Mouse (Mus musculus): ENCODE results near the gene Oxt.
"Not testable (repeated sequence)": the region's sequence is repeated elsewhere in the genome, so short reads cannot be mapped to it uniquely, and the experiment has no call there.

The Oxt gene

DNA sequence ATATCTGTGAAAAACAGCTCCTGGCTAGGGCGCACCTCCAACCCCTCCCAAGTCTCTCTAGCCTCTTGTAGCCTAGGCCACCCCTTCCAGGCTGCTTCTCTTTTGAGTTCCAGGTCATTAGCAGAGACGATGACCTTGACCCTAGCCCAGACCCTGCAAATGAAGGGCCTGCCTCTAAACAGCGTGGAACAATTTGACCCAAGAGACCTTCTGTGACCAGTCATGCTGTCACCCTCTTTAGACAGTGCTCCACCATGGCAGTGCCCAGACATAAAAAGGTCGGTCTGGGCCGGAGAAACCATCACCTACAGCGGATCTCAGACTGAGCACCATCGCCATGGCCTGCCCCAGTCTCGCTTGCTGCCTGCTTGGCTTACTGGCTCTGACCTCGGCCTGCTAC, at the start of gene Oxt:
Gene Oxt, plus strand, starts transcription at position 301 of the 400 bp plus-strand sequence.
- ATAC-seq (ENCODE audit: insufficient number of reproducible peaks, low FRiP score, low TSS enrichment) = no peak

DNA sequence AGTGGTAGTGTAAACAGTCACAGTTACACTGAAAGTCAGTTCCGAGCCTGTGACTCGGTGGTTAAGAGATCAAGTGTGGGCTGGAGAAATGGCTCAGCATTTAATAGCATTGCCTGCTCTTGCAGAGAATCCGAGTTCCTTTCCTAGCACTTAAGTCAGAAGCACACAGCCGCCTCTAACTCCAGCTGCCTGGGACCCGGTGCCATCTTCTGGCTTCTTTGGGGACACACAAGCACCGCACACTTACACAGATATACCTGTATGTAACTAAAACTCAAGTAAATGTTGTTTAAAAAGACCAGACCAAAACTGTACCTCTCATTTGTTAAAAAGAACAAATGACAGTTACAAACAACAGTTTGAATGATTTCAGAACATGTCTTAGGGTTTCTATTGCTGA, 47.5 kb upstream of the Oxt start:
- ATAC-seq (ENCODE audit: insufficient number of reproducible peaks, low FRiP score, low TSS enrichment) = no peak

DNA sequence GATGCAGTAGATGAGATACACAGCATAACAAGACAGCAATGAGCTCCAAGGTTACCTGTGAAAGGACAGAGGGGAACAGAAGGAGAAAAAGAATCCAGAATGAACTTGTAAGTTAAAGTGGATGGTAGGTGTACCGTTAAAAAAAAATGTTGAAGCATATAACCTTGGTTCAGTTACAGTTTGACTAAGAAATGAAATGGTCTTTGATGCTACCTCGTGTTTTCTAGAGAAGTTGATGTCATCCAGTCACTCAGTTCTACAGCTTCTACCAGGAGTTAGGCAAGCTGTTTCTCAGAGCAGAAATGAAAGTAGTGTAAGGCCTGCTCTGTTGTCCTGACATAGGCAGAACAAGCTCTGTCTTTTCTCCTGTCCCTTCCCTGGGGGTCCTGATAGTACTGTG, 46.7 kb upstream of the Oxt start:
- ATAC-seq (ENCODE audit: insufficient number of reproducible peaks, low FRiP score, low TSS enrichment) = no peak

DNA sequence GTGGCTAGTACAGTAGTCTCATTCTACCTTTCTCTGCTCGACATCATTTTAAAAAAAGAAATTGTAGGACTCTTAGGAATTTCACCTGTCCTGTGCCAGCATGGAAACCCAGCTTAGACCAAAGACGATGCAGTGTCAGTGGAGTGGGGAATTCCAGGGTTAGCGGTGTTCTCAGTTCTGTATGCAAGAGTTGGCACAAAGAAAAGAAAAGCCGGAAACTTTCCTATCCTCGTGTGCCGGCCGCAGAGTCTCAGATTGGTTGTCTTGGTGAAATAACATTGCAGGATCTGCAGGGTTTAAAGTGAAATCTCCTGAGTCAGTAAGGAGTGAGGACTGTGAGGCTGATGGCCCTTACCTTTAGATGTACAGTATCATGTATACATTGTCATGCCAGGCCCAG, 46.0 kb upstream of the Oxt start:
- no peak for ATAC-seq (ENCODE audit: insufficient number of reproducible peaks, low FRiP score, low TSS enrichment)

DNA sequence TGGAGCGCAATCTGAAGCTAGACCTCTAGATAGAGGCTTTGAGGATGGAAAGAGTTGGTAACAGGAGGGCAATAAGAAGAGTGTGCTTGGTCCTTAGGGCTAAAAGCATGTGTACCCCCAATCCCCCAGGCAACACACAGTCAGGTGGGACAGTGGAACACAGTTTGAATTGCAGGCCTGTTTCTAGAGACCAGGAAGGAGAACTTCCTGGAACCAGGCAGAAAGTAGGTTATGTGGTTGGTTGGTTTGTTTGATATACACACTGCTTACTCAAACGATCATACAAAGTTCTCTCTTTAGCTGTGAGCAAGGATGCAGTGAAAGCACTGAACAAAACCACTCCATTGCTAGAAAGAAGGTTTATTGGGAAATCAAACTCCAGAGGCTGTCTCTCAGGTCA, 43.8 kb upstream of the Oxt start:
- no peak for ATAC-seq (ENCODE audit: insufficient number of reproducible peaks, low FRiP score, low TSS enrichment)

DNA sequence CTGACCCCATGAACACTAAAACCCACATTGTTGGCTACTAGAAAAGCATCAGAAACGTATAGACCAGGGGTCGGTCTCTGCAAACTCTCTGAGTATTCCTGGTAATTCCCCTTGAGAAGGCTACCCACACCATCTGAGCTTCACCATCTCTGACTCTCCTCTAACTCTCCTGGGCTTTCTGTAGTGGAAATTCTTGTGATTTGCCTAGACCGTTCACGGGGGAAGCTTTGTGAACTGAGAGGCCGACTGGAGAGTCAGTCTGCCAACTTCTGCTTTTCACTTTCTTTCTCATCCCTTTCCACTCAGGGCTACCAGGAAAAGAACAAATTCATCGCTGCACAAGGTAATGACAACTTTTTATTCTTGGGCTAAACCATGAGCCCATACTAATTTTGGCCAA, 41.0 kb upstream of the Oxt start:
- ATAC-seq (ENCODE audit: insufficient number of reproducible peaks, low FRiP score, low TSS enrichment) = no peak

DNA sequence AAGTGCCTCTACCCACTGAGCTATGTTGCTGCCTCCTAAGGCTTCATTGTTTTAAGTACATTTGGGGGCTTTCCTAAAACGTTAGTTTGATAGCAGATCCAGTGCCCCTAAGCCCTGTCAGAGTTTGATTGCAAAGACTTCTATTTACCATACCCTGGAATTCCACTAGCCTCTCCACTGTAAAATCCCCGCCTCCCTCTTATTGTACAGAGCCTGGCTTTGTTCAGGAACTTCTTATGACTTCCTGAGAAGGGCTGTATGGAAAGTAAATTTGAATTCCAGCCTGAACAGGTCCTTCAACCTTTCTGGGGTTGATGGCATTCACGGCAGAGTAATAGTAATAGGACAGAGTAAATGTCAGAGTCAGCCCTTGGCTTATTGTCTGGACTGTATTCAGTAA, 39.1 kb upstream of the Oxt start:
- no peak for ATAC-seq (ENCODE audit: insufficient number of reproducible peaks, low FRiP score, low TSS enrichment)

DNA sequence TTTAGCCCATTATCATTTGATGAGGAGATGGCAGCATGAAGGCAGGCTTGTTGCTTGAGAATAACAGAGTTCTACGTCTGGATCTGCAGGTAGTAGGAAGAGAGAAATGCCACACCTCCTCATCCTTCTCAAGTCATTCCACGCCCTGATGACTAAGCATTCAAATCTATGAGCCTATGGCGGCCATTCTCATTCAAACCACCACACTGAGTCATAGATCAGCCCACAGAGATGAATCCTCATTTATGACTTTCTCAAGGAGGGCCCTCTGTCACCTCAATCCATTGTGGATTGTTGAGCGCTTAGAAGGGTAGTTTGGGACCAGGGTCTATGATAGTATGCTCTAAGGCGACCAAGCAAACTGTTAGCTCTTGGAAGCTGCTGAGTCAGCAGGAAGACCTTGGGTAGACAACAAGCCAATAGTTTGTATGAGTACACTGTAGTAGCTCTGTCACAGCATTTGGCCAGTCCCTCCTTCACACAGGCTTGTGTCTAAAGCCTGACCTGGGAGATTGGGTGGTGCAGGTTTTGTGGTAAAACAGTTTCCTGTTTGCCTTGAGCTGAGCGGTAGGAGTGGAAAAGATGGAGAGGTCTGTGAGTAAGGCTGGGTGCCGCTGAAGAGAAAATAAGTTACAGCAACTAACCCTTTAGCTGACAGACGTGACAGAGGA, 37.0 kb upstream of the Oxt start:
- ATAC-seq (ENCODE audit: insufficient number of reproducible peaks, low FRiP score, low TSS enrichment) = no peak

DNA sequence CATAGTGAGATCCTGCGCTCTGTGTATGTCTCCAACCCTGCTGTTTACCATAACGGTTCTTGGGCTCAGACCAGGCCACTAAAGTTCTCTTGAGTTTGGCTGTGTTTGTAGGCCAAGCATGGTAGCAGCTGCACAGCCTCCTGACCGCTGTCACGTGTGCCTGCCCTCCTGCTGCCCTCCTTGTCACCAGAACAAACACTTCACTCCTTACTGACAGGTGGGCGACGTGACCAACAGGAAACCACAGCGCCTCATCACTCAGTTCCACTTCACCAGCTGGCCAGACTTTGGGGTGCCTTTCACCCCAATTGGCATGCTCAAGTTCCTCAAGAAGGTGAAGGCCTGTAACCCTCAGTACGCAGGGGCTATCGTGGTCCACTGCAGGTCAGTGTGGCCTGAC, 35.7 kb upstream of the Oxt start:
- no peak for ATAC-seq (ENCODE audit: insufficient number of reproducible peaks, low FRiP score, low TSS enrichment)

DNA sequence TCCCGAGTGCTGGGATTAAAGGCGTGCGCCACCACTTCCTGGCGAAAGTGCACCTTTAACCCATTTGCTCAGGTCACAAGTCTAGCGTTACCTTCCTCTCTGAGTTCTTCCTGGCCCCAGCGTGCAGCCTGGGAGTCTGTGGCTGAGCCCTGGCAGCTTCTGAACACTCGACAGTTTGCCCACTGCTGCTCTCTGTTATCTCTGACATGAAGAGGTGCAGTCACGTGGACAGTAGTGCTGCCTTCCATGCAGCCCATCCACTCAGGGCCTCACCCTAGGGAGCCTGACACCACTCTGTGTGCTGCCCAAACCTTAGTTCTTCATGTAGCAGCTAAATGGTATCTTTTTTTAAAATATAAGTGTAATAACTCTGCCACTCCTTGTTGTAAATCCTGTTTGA, 29.0 kb upstream of the Oxt start:
- no peak for ATAC-seq (ENCODE audit: insufficient number of reproducible peaks, low FRiP score, low TSS enrichment)

DNA sequence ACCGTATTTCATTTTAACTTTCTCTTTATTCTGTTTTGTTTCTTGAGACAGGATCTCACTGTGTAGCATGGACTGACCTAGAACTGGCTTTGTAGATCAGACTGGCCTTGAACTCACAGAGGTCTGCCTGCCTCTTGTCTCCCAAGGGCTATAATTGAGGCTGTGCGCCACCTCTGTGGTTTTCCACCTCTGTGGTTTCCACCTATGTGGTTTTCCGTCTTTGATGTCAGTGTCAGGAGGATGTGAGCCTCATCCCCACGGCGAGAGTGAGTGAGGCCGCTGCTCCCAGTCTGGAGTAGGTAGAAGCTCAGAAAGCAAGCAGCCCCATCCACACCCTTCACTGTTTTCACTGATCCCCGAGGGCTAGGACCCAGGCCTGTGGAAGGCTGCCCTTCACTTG, 21.1 kb upstream of the Oxt start:
- no peak for ATAC-seq (ENCODE audit: insufficient number of reproducible peaks, low FRiP score, low TSS enrichment)

DNA sequence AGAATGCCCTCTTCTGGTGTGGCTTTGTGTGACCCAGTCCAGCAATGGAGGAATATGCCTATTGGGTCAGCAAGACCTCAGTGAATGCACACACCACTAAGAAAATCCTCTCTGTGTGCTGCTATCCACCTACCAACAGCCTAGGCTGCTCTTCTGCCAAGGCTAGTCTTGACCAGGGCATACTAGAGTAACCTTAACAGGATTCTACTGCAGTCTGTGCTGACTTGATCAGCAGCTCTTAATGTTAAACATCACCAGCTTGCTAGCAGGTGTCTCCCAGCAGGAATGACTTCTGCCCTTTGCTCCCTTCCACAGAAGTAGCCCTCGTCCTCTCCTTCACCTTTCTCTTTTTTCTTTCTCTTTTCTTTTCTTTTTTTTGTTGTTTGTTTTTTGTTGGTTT, 19.7 kb upstream of the Oxt start:
- no peak for ATAC-seq (ENCODE audit: insufficient number of reproducible peaks, low FRiP score, low TSS enrichment)

DNA sequence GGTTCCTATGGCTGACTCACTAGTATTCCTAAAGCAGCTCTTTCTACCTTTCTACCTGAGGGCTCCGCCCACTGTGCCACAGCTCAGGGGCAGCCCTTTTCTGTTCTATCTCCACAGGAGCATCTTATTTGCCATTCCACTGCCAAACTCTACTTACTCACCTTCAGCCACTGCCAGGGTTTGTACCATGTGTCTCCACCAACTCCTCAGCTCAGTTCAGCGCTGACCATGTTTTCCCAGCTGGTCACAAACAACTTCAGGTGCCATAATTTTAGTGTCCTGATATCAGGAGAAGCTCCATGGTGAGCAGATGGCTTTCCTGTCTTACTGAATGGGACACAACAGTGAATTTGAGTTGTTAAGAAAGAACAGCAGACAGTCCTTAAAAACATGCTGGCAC, 18.5 kb upstream of the Oxt start:
- ATAC-seq (ENCODE audit: insufficient number of reproducible peaks, low FRiP score, low TSS enrichment) = no peak

DNA sequence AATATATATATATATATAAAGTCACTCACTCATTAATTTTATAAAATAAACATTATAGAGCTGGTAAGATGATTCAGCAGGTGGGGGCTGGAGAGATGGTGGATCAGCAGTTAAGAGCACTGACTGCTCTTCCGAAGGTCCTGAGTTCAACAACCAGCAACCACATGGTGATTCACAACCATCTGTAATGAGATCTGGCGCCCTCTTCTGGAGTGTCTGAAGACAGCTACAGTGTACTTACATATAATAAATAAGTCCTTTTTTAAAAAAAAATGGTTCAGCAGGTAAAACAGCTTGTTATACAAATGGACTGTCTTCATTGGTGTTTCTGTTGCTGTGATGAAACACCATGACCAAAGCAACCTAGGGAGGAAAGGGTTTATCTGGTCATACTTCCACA, 18.0 kb upstream of the Oxt start:
- ATAC-seq (ENCODE audit: insufficient number of reproducible peaks, low FRiP score, low TSS enrichment) = no peak

DNA sequence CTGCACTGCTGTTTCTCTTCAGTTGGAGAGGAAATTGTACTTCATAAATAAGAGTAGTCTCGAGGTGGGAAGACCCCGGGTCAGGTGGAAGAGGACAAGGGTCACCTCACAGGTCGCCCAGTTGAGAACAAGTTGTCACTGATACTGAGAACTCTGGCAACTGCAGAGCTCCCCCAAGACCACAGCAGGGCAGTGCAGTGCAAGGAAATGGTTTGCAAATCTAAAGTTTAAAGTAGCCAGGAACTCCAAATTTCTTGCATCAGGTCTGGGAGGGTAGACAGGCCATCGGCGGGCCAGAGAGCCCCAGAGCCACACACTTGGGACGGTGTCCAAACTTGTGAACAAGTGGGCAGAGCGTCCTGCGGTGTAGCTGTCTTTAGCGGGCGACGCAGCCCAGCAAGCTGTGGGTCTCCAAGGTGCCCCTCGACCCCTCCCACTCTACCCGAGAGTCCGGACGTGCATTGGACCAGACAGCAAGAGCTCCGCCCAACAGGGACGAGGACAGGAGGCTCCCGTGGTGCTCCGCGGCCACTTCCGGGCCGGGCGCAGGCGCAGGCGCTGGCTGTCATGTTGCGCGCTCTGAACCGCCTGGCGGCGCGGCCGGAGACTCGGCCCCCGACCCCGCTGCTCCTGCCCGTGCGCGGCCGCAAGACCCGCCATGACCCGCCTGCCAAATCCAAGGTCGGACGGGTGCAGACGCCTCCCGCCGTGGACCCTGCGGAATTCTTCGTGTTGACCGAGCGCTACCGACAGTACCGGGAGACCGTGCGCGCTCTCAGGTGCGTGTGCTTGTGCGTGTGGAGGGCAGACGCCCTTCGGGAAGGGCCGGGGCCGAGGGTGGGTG, 12.5 kb upstream of the Oxt start, which contains the start of gene Mrps26:
Gene Mrps26, plus strand, starts transcription at position 531 of the 844 bp plus-strand sequence.
- peak; percentile 95 for ATAC-seq (ENCODE audit: insufficient number of reproducible peaks, low FRiP score, low TSS enrichment)

DNA sequence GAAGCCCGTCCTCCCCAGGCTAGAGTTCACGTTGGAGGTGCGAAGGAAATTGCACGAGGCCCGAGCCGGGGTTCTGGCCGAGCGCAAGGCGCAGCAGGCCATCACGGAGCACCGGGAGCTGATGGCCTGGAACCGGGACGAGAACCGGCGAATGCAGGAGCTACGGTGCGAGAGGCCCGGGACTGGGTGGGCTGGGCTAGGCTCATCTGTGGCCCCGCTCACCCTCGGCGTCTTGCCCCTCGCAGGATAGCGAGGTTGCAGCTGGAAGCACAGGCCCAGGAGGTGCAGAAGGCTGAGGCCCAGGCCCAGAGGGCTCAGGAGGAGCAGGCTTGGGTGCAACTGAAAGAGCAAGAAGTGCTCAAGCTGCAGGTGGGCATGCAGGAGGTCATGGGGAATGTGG, 11.9 kb upstream of the Oxt start:
- peak; percentile 17 for ATAC-seq (ENCODE audit: insufficient number of reproducible peaks, low FRiP score, low TSS enrichment)

DNA sequence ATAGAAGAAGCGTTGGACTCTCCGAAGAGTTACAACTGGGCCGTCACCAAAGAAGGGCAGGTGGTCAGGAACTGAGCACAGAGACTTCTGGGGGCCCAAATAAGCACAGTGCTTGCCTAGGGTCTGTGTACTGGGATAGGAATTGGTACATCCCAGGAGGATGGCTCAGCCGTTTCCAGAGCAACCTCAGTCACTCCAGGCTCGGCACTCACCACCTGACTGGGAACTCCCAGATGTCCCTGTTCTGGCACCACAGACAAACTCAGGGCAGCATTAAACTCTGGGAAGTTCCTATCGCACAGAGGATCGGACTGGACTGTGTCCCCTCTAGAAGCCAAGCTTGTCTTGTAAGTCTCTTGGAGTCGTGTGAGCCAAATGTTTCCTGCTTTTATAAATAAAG, 11.0 kb upstream of the Oxt start:
- ATAC-seq (ENCODE audit: insufficient number of reproducible peaks, low FRiP score, low TSS enrichment) = no peak

DNA sequence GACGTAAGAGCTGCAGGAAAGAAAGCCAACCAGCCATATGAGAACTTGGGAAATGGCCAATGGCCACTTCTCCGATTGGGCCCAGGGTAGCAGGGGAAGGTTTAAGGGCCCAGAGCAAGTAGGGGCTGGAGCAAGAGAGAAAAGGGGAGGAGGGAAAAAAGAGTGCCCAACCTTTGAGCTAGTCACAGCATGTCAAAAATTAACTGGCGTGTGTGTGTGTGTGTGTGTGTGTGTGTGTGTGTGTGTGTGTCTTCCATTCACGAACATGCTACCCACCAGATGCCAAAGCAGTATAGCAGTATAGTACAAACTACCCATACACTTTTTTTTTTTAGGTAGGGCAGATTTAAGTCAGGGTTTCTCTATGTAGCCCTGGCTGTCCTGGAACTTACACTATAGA, 7.1 kb upstream of the Oxt start:
- ATAC-seq (ENCODE audit: insufficient number of reproducible peaks, low FRiP score, low TSS enrichment) = no peak

DNA sequence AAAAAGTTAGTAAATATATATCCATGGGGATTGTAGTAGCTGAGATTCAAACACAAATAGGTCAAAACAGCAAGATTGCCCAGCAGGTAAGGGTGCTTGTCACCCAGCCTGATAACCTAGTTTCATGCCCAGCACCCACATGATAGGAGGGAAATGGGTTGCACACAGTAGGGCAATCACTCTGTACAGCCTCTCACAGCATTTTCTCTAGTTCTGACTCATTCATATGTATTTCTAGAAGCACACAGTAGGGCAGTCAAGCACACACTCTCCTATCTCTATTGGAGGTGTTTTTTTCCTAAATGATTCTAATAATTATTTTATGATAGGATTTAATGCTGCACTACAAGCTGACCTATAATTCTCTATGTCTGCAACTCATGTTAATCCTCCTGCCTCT, 6.0 kb upstream of the Oxt start:
- no peak for ATAC-seq (ENCODE audit: insufficient number of reproducible peaks, low FRiP score, low TSS enrichment)

DNA sequence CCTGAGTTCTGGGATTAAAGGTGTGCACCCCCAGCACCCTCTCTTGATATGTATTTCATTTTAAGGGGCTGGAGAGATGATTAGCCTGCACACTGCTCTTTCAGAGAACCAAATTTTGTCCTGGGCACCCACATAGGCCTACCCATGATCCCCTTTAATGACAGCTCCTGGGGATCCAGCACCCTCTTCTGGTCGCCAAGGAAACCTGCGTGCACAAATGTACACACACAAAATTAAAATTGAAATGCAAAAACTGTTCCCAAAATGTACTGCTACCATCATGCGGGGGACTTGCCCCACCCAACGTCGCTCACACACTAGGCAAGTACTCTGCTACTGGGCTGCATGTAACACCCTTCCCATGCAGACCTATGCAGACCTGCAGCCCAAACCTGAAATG, 1.0 kb upstream of the Oxt start:
- no peak for ATAC-seq (ENCODE audit: insufficient number of reproducible peaks, low FRiP score, low TSS enrichment)

DNA sequence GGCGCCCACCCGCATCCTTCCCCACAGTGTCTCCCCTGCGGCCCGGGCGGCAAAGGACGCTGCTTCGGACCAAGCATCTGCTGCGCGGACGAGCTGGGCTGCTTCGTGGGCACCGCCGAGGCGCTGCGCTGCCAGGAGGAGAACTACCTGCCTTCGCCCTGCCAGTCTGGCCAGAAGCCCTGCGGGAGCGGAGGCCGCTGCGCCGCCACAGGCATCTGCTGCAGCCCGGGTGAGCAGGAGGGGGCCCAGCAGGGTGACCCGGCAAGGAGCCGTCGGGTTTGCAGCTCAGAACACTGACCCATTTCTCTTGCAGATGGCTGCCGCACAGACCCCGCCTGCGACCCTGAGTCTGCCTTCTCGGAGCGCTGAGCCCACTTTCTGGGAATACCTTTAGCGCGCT, 591 bp downstream of the Oxt start:
- ATAC-seq (ENCODE audit: insufficient number of reproducible peaks, low FRiP score, low TSS enrichment) = not testable (repeated sequence)

DNA sequence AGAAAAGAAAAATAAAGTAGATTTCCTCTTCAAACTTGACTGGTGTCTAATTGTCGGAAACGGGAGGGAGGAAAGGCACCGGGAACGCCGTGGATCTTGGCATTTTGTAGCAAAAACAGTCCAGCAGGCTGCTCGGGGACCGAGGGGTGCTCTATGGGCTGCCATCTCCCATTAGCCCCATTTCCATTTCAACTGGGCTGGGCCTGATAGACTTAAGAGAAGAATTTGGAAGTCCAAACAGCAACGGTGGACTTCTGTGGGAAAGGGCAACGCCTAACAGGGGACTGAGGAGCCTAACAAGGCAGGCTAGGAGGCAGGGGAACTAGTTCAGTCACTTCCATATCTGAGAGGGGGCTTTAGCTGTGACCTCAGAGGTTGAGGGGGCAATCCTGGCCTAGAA, 1.0 kb downstream of the Oxt start:
- ATAC-seq (ENCODE audit: insufficient number of reproducible peaks, low FRiP score, low TSS enrichment) = no peak

All from cerebellum, adult (tissue).